Mouse (Mus musculus) bone marrow macrophage, adult 2 months (primary cell): ENCODE data around the gene Ksr2.

Source experiments
- CTCF ChIP-seq: IDR thresholded peaks from 2 replicates; pipeline ENCODE4 v1.5.1; 2012; ENCODE audit warnings: low read depth, mild to moderate bottlenecking, low read length, moderate library complexity
- POLR2A ChIP-seq: IDR thresholded peaks from 2 replicates; pipeline ENCODE4 v1.6.1; 2012; ENCODE audit warnings: mild to moderate bottlenecking, low read depth, low read length, borderline replicate concordance

DNA sequence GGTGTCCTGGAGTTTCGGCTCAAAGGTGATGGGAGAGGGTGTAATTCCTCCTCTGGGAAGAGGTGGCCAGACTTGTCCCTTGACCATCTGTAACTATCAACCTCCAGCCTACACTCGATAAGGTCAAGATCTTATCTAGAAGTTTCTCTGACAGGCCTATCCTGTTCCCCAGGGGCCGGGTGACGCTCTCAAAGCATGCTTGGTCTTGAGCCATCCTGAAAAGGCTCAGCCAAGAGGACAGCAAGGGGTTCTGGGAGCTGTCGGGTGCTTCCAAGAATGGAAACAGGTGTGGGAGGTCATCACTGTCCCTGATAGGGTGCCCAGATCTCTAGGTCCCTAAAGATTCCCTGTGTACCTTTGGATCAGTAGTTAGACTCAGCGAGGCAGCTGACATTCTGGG lies 4.4 kb upstream of the Ksr2 start:
- TF ChIP-seq CTCF = no peak
- no peak for TF ChIP-seq POLR2A
